Mouse (Mus musculus) MEL (cell line): ENCODE results near the gene AI837181.

ENCODE experiments used
- CHD1 ChIP-seq: IDR thresholded peaks from 2 replicates; pipeline ENCODE4 v1.6.1; 2012; ENCODE audit warnings: low read depth, mild to moderate bottlenecking, inconsistent platforms, low read length, improper control_type of control experiment
- CTCF ChIP-seq, 3 experiments: IDR thresholded peaks in 2 of 3; conservative IDR thresholded peaks in 1 of 3; 2 replicates each; pipeline ENCODE4 v1.5.1; 2011 to 2012; ENCODE audit warnings: low read length in 3 of 3, low read depth in 2 of 3, mild to moderate bottlenecking in 2 of 3, improper control_type of control experiment in 1 of 3, inconsistent platforms in 1 of 3, mixed read lengths in 1 of 3, moderate library complexity in 1 of 3; ENCODE audit not compliant: control insufficient read depth in 1 of 3, insufficient read depth in 1 of 3, poor library complexity in 1 of 3, severe bottlenecking in 1 of 3
- EP300 ChIP-seq, 2 experiments: IDR thresholded peaks; 2 replicates each; pipeline ENCODE4 v1.6.1; 2011; ENCODE audit warnings: improper control_type of control experiment in 2 of 2, low read length in 2 of 2, low read depth in 1 of 2, mild to moderate bottlenecking in 1 of 2
- KAT2A ChIP-seq: conservative IDR thresholded peaks from 2 replicates; pipeline ENCODE4 v1.6.1; 2012; ENCODE audit warnings: low read depth, low read length, improper control_type of control experiment, inconsistent platforms
- MAFK ChIP-seq: IDR thresholded peaks from 2 replicates; pipeline ENCODE4 v1.6.1; 2011; ENCODE audit warnings: low read depth, mild to moderate bottlenecking, low read length, improper control_type of control experiment, borderline replicate concordance
- MEF2A ChIP-seq: IDR thresholded peaks from 2 replicates; pipeline ENCODE4 v1.6.1; 2014; ENCODE audit warnings: low read depth, mild to moderate bottlenecking, inconsistent platforms, low read length, improper control_type of control experiment; ENCODE audit not compliant: poor library complexity, insufficient replicate concordance, severe bottlenecking; ENCODE audit errors: extremely low read depth
- MYC ChIP-seq: IDR thresholded peaks from 2 replicates; pipeline ENCODE4 v1.6.1; 2011; ENCODE audit warnings: low read depth, mild to moderate bottlenecking, low read length, improper control_type of control experiment, moderate library complexity
- POLR2A ChIP-seq, 2 experiments: IDR thresholded peaks; 2 replicates each; pipeline ENCODE4 v1.6.1; 2011 to 2012; ENCODE audit warnings: low read length in 2 of 2, mild to moderate bottlenecking in 2 of 2, control low read depth in 1 of 2, improper control_type of control experiment in 1 of 2, low read depth in 1 of 2, moderate library complexity in 1 of 2; ENCODE audit not compliant: control insufficient read depth in 1 of 2, insufficient read depth in 1 of 2, poor library complexity in 1 of 2
- POLR2AphosphoS5 ChIP-seq: IDR thresholded peaks from 2 replicates; pipeline ENCODE4 v1.6.1; 2012; ENCODE audit warnings: low read depth, borderline replicate concordance, mild to moderate bottlenecking, inconsistent platforms, low read length, moderate library complexity, mixed read lengths
- SIN3A ChIP-seq: IDR thresholded peaks from 2 replicates; pipeline ENCODE4 v1.6.1; 2012; ENCODE audit warnings: low read length, improper control_type of control experiment, inconsistent platforms
- UBTF ChIP-seq: IDR thresholded peaks from 2 replicates; pipeline ENCODE4 v1.6.1; 2012; ENCODE audit warnings: low read depth, mild to moderate bottlenecking, inconsistent platforms, low read length, improper control_type of control experiment, moderate library complexity, borderline replicate concordance; ENCODE audit not compliant: insufficient read depth
- USF1 ChIP-seq: IDR thresholded peaks from 2 replicates; pipeline ENCODE4 v1.6.1; 2014; ENCODE audit warnings: low read depth, mild to moderate bottlenecking, inconsistent platforms, low read length, improper control_type of control experiment, moderate library complexity

GRCm38 (mm10) chr19:5426640-5427290 lies 1.8 kb downstream of the AI837181 start:
- no peak for TF ChIP-seq CTCF (IDR thresholded peaks at IDR 0.05 in 2 of 3, conservative IDR thresholded peaks at IDR 0.05 in 1 of 3; ENCODE audit: control insufficient read depth in 1 of 3, insufficient read depth in 1 of 3, low read depth in 2 of 3, low read length in 3 of 3, poor library complexity in 1 of 3, severe bottlenecking in 1 of 3)
- no peak for TF ChIP-seq MYC
- no peak for TF ChIP-seq USF1
- TF ChIP-seq MAFK = no peak
- TF ChIP-seq MEF2A = no peak
- TF ChIP-seq EP300 (IDR thresholded peaks at IDR 0.05; ENCODE audit: low read depth in 1 of 2, low read length in 2 of 2) = no peak
- TF ChIP-seq UBTF = no peak
- TF ChIP-seq POLR2AphosphoS5 = no peak
- no peak for TF ChIP-seq POLR2A (IDR thresholded peaks at IDR 0.05; ENCODE audit: control insufficient read depth in 1 of 2, insufficient read depth in 1 of 2, low read depth in 1 of 2, low read length in 2 of 2, poor library complexity in 1 of 2)
- no peak for TF ChIP-seq KAT2A
- TF ChIP-seq SIN3A = no peak
- no peak for TF ChIP-seq CHD1
